Mouse (Mus musculus) layer of hippocampus, adult 9-11 months (tissue): ENCODE results near the gene Ntm.

Experiments used
- DNase-seq: peaks from one replicate; pipeline ENCODE4 v3.0.0; 2022

Ntm gene

GRCm38 (mm10) chr9:29558915-29559314 is 404.0 kb downstream of the Ntm start:
- no peak for DNase-seq

DNA sequence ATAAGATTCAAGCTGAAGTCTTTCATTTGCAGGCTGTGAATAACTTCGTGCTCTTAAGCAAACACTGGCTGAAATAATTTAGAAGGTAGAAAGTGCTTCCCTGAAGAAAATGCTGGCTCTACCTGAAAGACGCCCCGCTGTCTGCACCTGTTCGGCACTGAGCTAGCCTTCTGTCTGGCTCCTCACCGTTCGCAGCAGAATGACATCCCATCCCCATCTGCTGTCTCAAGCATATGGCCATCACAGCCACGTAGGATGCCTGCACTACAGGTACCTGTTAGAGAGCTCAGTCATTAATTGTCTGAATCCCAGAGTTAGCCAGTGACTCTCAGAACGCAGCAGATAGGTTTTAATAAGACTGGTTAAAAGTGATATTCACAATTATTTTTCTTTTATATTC is 412.4 kb downstream of the Ntm start:
- no peak for DNase-seq

- no peak for DNase-seq
Observed at GRCm38 (mm10) chr9:29550107-29550506, 412.8 kb downstream of the Ntm start.

DNA sequence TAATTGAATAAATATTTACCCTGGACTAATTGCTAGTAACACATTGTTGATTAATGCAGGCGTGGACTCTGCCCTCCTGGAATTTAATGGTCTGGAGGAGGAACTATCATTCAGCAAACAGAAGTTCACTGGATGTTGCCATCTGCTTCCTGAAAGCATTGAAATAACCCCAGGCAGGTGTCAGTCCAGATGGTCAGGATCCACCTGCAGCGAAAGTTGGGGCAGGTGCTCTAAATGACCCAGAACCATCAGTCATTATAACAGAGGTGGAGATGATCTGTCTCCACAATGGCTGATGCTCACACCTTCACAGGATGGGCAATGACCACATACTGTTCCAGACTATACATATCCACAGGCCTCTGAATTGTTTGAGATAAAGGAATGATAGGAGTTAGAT is 426.5 kb downstream of the Ntm start:
- DNase-seq, result no peak

DNA sequence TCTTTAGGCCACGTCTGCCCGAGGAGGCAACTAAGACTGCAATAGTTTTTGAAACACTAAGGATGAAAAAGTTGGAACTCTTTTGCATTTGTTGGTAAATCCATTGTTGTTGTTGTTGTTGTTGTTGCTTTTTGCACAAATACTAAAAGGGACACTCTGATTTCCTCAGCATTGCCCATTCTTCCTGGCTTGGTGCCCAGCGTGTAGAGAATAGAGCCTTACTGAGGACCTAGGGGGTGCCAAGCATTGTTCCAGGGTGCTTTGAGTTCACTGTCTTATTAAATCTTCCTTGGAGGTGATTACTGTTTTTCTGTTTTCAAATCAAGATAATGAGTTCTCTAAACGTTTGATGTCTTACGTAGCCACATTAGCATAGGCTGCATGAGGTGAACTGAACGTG is 428.2 kb downstream of the Ntm start:
- no peak for DNase-seq

DNA sequence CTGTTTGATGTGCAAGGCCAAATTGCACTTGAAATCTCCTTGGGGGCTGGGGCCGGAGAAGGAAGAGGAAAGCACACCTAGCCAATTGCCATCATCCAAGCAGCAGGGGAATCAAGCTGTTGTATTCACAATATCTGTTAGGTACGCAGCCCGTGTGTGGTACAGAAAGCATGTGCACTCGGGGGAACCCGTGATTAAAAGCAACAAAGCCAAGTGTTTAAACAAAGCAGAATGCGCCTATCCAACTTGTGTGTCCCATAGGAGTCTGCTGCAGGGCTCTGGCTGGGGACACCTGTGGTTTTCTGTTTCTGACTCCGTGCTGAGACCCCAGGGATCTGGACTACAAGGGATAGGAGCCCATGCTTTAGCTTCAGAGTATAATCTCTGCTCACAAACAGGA is 428.6 kb downstream of the Ntm start:
- no peak for DNase-seq

DNA sequence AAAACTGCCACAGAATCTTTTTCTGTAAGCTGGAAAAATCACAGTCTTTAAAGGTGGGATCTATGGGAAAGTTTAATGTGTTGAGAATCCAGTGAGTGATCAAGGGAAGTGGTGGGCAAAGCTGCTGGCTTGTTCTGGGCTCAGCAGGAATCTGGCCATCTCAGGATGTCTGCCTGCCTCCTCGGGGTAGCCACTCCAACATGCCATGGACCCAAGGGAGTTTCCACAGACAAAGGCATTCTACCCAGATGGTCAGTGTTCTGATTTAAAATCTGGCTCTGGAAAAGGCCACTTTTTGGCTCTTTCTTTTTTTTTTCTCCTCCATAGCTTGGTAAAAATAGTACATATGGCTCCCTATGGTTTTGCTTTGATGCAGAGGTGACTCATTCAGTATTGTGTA is 429.4 kb downstream of the Ntm start:
- DNase-seq, result no peak

GRCm38 (mm10) chr9:29531147-29531917 is 431.6 kb downstream of the Ntm start:
- DNase-seq, result peak; percentile 52

DNA sequence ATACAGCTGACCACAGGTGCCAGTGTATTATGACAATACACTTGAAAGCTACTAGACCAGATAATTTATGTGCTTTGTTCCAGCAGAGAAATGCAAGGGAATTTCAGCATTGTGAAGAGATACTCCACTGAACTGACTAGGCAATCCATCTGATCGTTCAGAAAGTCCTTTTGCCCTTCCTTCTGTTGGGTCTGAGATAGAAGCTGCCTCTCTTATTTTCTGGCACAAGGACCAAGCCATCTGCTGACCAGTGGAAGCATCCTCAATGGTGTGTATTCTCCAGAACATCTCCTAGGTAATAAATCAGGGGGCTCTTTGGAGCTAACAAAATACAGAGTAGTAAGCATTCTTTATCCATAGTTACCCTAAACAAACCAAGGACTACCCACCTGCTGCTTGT is 438.8 kb downstream of the Ntm start:
- no peak for DNase-seq

DNA sequence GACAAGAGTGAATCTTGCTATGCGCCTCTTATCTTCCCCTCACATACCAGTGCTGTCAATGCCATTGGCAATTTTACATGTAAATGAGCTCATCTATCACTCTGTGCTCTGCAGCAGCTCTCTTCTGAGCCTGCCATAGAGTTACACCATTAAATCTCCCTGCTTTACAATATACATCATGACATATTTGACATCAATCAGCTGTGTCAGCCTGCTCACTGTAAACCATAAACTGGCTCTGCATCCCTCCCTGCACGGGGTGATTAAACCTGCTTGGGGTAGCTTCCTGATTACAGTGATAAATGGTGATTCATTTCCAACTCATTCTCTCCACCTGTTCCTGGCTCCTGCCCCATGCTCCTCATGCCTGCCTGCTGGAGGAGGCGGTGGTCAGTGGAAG is 439.7 kb downstream of the Ntm start:
- no peak for DNase-seq

DNA sequence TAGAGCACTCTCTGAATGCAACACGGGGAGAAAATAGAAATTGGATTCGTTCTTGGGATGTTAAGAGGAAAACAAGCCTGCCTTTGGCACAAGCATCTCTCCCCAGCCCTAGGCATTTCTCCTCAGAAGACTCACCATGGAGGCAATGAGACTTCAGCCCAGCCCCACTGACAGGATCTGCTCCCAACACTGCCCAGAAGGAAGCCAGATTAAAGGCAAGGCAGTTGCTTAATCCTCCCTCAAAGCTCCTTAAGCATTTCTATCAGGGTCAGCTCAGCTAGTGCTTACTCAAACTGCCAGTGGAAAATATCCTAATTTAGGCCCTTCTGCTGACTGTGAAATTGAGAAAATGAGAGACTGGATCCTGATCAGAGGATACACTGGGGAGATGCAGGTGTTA is 443.8 kb downstream of the Ntm start:
- no peak for DNase-seq

DNA sequence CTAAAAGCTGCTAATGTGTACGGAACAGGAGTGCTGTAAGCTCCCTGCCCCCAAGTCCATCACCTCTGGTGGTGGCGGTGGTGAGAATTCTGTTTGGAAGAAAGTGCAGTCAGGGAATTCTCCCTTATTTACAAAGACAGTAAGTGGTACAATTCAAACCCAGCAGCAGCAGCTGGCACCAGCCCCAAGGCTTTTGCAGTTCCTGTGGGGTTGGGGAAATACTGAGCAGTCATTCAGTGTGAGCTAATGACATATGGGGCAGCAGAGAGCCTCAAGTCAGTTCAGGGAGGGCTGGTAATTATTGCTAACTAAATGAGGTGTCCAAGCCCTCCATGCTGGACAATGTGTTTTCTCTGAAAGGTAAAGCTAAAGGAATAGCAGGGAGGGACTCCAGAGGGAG is 446.3 kb downstream of the Ntm start:
- no peak for DNase-seq

- no peak for DNase-seq
Observed at GRCm38 (mm10) chr9:29514588-29515356, 448.2 kb downstream of the Ntm start.

DNA sequence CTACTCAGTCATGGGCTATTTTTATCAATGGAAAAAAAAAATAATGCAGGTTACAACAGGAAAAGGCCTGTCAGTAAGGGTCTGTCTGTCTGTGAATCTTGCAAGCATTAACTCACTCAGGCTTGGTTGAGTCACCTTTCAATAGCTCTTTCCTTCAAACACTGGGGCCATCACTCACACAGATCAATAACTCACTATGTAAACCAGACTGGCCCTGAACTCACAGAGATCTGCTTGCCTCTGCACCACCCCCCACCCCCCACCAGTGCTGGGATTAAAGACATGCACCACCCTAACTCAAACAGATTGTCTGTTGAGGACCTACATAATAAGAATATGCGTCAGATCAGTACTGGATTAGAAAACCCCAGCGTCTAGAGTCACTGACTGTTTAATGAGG is 466.9 kb downstream of the Ntm start:
- no peak for DNase-seq

DNA sequence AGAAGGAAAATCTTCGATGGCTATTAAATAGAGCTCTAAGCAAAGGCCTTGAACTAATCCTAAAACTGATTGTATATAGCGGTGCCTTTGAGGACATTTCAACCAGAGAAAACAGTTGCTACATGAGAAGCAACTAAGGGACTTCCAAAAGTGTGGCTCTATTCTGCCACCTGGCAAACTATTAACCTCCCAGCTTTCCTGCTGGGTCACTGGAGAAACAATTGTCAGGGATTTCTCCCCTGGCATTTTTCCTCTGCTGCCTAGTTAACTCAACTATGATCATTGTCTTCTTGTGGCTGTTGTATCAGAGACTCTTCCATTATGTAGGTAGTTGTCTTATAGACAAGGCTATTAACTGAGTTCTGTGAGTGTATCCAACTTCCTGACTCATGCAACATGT is 480.7 kb downstream of the Ntm start:
- DNase-seq, result no peak

GRCm38 (mm10) chr9:29479051-29479450 is 483.9 kb downstream of the Ntm start:
- no peak for DNase-seq

DNA sequence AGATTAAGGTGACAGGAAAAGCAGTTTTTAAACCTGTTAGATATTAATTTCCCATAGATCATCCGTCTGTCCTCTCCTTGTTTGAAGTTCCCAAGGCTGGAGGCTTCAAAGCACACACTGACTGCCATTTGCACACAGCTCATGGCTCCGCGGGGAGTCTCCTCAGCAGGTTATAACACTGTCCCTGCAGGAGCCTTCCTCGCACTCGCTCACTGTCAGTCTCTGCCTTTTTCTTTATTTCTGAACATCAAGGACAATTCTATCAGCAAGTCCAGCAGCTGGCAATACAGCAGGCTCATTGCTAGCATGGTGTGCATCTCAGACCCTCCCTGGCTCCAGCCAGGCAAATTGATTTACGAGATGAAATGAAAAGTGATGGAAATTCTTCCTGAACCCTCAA is 485.7 kb downstream of the Ntm start:
- no peak for DNase-seq

DNA sequence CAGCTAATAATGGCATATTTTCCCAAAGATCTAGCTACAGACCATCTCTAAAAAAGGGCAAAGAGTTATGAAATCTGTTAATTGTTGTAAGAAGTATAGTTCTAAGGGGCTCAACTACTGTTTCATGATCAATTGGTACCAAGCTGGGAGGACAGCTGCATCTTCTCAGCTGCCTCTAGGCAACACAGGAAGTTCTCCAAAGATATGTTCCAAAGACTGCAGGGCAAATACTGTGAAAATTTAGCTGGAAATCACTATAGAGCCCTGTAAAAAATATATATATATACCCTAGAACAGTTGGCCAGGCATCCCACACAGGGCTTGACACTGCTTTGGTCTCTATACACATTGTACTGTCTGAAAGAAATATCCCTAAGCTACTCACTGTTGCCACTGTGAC is 489.5 kb downstream of the Ntm start:
- DNase-seq, result no peak

DNA sequence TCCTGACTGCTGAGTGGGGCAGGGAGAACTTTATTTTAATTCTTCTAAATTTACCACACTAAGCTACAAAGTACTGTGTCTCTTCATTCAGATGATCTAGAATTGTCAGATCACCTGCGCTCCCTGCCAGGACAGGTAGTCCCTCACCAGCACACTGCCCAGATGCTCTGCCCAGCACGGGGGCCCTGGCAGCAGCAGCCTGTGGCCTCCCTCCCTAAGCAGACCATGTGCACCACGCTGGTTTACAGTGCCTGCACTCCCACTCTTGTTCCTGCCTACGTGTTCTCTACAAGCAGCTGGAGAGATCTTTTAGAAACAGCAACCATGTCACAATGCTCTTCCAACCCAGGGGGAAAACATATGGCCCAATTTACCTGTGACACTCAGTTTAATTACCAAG is 490.7 kb downstream of the Ntm start:
- peak; percentile 51 for DNase-seq

DNA sequence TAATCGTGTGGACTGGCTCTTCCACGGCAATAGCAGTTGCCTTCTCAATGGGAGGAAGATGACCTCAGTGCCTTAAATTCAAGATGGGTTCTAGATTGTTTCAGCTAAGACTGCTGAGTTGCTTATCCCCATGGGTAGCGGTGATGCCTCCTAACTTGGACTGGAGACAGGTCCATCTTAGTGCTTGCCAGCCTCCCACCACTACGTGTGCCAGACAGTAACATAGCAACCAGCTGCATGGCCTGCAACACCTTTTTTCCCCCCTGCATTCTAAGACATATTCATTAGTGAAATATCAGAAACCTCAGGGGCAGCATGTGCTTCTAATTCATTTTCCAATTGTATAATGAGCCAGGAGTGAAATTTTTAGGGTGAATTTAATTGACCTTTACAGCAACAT is 498.2 kb downstream of the Ntm start:
- no peak for DNase-seq

DNA sequence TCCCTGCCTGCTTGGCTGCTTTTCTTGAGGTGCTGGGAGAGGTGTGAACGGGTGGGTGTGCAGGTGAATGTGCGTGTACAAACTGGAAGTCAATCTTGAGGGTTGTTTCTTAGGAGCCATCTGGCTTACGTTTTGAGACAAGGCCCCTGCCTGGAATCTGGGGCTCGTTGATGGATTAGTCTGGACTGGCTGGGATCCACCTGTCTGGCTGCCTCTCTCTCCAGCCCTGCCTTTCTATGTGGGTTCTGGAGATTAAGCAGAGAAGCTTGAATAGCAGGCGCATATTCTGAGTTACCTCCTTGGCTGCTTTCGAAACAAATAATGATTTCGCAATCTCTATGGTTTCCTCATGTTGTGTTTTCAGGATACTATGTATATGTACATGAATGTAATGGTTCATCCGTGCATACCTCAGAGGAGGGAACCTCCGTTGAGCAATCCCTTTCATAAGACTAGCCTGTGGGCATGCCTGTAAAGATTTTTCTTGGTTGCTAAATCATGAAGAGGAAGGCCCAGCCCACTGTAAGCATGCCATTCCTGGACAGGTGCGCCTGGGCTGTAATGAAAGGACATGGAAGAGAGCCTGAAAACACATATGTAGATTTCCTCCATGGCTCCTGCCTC is 499.9 kb downstream of the Ntm start:
- DNase-seq, result no peak

- peak; percentile 51 for DNase-seq
Observed at GRCm38 (mm10) chr9:29457976-29458572, 504.9 kb downstream of the Ntm start.

- DNase-seq, result peak; percentile 29
Observed at GRCm38 (mm10) chr9:29456014-29456413, 506.9 kb downstream of the Ntm start.

GRCm38 (mm10) chr9:29451232-29451631 is 511.7 kb downstream of the Ntm start:
- no peak for DNase-seq
